Mouse (Mus musculus) hindbrain, embryonic 14.5 days (tissue): ENCODE data around the gene Dph5. TPM values are rescaled to one million over a fixed set of nuclear protein-coding genes. Genes with fewer than 3 reads are reported as not detected.
"Not testable (repeated sequence)": the region's sequence is repeated elsewhere in the genome, so short reads cannot be mapped to it uniquely, and the experiment has no call there.

Experiments
- ATAC-seq: fragments of 200-750 bp; cut with Nextera tagmentation; 2 replicates; pipeline ENCODE4 v1.8.0; 2017; ENCODE audit warnings: moderate number of reproducible peaks, mild to moderate bottlenecking, moderate TSS enrichment, moderate library complexity; ENCODE audit not compliant: low FRiP score
- DNase-seq: peaks from one replicate; pipeline ENCODE4 v3.0.0-alpha.2; 2015; ENCODE audit warnings: low spot score
- H3K27ac ChIP-seq: fragments of 300-500 bp; sonication (generic); 2 replicates; pipeline ENCODE4 v1.5.1; 2014; ENCODE audit warnings: mild to moderate bottlenecking, moderate library complexity
- H3K27me3 ChIP-seq: fragments of 300-500 bp; sonication (generic); 2 replicates; pipeline ENCODE4 v1.6.1; 2014; ENCODE audit warnings: mild to moderate bottlenecking, low read length, mixed read lengths; ENCODE audit not compliant: control insufficient read depth, insufficient read depth
- H3K36me3 ChIP-seq: fragments of 300-500 bp; sonication (generic); replicated peaks from 2 replicates; pipeline ENCODE4 v1.6.1; 2014; ENCODE audit not compliant: control insufficient read depth, insufficient read depth
- H3K4me1 ChIP-seq: fragments of 300-500 bp; sonication (generic); replicated peaks from 2 replicates; pipeline ENCODE4 v1.6.1; 2014; ENCODE audit warnings: antibody characterized with exemption, low read length, mixed read lengths; ENCODE audit not compliant: control insufficient read depth, insufficient read depth
- H3K4me2 ChIP-seq: fragments of 300-500 bp; sonication (generic); replicated peaks from 2 replicates; pipeline ENCODE4 v1.6.1; 2014; ENCODE audit warnings: mild to moderate bottlenecking, moderate library complexity
- H3K4me3 ChIP-seq: fragments of 300-500 bp; sonication (generic); replicated peaks from 2 replicates; pipeline ENCODE4 v1.5.1; 2014; ENCODE audit warnings: mild to moderate bottlenecking, low read length
- H3K9ac ChIP-seq: fragments of 300-500 bp; sonication (generic); 2 replicates; pipeline ENCODE4 v1.6.1; 2014
- H3K9me3 ChIP-seq: fragments of 300-500 bp; sonication (generic); 2 replicates; pipeline ENCODE4 v1.6.1; 2016; ENCODE audit warnings: low read length; ENCODE audit not compliant: control insufficient read depth
- WGBS: fragments of 180-500 bp; shearing (Covaris S2); extraction: QIAGEN DNeasy Blood & Tissue Kit; methylation state at CpG from one replicate; pipeline ENCODE4 v1.1.7; 2014; 5-methylcytosine and 5-hydroxymethylcytosine counted together
- polyA plus RNA-seq: library from polyadenylated mRNA; unstranded; fragments of >200 nt; fragmentation: Nextera tagmentation; extraction: Ambion mirVana; gene quantifications from 2 replicates; pipeline ENCODE4 v1.2.1, GENCODE M21; 2014

Dph5 gene
- polyA plus RNA-seq, 1 experiment from 2014 or later: 25.0 TPM

DNA sequence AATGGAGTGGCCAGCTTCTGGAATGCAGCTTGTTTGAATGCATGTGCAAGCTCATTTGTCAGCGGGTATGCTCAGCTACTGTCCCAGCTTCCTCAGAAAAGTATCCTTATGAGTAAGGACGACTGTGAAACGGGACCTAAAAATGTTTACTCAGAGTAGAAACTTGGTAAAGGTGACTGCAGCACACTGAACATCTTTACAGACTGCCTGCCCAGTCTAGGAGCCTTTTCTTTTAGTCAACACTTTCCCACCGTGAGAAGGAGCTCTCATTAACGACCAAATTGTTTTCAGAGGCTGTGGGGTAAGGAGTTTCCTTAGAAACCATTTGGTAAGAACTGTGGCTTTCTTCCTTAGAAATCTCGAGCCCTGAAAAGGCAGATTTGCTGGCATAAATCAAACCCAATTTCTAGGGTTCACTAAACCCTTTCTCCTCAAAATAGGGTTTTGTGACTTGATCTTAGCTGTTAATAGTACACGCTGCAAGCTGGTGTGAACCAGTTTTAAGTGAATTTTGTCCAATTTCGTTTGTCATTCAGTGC, 31.1 kb upstream of the Dph5 start:
- Histone ChIP-seq H3K4me3 (no peak overlapping the region), H3K36me3 (no peaks in the 10 kb centered on the region), H3K9me3 (no peaks in the 10 kb centered on the region), H3K27me3 (no peaks in the 10 kb centered on the region), H3K27ac (peak overlapping the region; percentile 56; the same call in 1 of the 2 replicates), H3K4me2 (no peak overlapping the region), H3K4me1 (no peaks in the 10 kb centered on the region), H3K9ac (no peak overlapping the region)
- 13% methylated on average over 8 of the region's 8 CpGs for WGBS
- DNase-seq: peak; percentile 36
- ATAC-seq: peak; percentile 58; the same call in 1 of the 2 replicates

DNA sequence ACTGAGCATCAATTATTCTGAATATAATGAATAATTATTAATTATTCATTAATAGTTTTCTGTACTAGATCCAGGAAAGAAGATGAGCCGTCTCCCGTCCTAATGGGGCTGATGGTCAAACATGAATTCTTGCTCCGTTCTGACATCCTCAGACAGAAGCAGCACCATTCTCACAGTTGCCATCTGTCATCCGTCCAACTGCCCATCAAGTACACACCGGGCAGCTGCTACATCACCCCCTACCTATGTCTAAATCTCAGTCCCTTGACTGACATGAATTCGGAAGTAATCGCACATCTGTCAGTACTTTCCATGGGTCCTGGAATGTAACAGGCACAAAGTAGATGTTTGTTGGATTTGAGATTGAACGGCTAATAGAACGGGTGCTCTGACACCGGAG, 30.2 kb upstream of the Dph5 start:
- H3K4me1 ChIP-seq: no peaks in the 10 kb centered on the region
- no peaks in the 10 kb centered on the region for H3K9me3 ChIP-seq
- H3K9ac ChIP-seq: no peak overlapping the region
- no peaks in the 10 kb centered on the region for H3K36me3 ChIP-seq
- H3K4me3 ChIP-seq: no peak overlapping the region
- H3K4me2 ChIP-seq: no peak overlapping the region
- no peaks in the 10 kb centered on the region for H3K27me3 ChIP-seq
- 58% methylated on average over 10 of the region's 10 CpGs for WGBS
- H3K27ac ChIP-seq: peak overlapping the region; percentile 56; the same call in 1 of the 2 replicates
- ATAC-seq (no peak), DNase-seq (no peak)

DNA sequence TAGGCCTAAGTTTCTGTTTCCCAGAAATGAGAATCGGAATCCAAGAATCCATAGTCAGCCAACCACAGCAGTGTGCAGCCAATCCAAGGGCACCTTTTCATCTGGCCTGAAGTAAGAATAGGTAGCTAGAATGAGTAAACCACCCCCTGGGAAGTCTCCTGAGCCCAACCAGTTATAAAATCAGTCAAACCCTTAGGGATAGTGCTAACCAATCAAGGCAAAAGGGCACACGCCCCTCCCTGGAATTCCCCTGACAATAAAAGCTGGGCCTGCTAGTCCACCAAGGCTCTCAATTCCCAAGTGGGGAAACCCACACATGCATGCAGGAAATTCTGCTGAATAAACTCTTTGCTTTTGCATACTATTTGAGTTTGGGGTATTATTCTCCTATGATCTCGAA, 28.8 kb upstream of the Dph5 start:
- ATAC-seq (no peak), DNase-seq (no peak)
- Histone ChIP-seq H3K9ac (no peak overlapping the region), H3K4me1 (no peaks in the 10 kb centered on the region), H3K27me3 (no peaks in the 10 kb centered on the region), H3K27ac (no peak overlapping the region), H3K4me3 (no peak overlapping the region), H3K4me2 (no peak overlapping the region), H3K9me3 (no peaks in the 10 kb centered on the region), H3K36me3 (no peaks in the 10 kb centered on the region)
- 85% methylated on average over 3 of the region's 3 CpGs for WGBS

DNA sequence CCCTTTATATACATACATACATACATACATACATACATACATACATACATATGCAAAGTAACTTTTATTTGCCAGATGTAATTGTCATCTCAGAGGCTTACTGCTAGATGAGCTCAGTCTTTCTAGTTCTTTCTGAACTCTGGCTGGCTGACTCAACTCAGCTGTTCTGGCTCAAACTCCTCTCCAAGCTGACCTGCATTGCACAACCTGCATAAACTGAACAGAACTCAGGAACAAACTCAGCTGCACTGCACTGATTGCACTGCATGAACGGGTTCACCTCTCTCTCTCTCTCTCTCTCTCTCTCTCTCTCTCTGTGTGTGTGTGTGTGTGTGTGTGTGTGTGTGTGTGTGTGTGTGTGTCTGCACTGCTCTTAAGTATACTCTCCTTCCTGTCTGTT, 26.9 kb upstream of the Dph5 start:
- H3K9me3 ChIP-seq, H3K27me3 ChIP-seq, H3K4me3 ChIP-seq, H3K36me3 ChIP-seq, DNase-seq, ATAC-seq, H3K4me1 ChIP-seq, H3K4me2 ChIP-seq, H3K27ac ChIP-seq, H3K9ac ChIP-seq: not testable (repeated sequence)
- 78% methylated on average over 1 of the region's 1 CpGs for WGBS

DNA sequence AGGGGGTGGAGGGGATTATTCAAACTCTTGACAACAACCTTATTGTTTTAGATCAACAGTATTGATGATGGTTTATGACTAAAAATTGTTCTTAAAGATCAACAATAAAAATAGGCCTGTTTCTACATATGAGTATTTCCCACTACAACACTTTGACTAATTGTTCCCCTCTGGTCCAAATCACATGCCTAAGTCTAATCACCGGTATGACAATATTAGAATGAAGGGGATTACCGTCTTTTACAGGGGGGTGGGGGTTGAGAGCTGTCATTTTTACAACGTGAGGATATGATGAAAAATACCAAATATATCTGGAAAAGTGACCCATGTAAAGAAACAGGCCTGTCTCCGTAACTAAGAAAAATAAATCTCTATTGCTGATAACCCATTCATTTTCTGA, 24.1 kb upstream of the Dph5 start:
- Histone ChIP-seq H3K4me1 (no peaks in the 10 kb centered on the region), H3K4me2 (no peak overlapping the region), H3K9ac (no peak overlapping the region), H3K27me3 (no peaks in the 10 kb centered on the region), H3K9me3 (no peaks in the 10 kb centered on the region), H3K27ac (no peak overlapping the region), H3K36me3 (no peaks in the 10 kb centered on the region), H3K4me3 (no peak overlapping the region)
- ATAC-seq: no peak
- no peak for DNase-seq
- 81% methylated on average over 4 of the region's 4 CpGs for WGBS

DNA sequence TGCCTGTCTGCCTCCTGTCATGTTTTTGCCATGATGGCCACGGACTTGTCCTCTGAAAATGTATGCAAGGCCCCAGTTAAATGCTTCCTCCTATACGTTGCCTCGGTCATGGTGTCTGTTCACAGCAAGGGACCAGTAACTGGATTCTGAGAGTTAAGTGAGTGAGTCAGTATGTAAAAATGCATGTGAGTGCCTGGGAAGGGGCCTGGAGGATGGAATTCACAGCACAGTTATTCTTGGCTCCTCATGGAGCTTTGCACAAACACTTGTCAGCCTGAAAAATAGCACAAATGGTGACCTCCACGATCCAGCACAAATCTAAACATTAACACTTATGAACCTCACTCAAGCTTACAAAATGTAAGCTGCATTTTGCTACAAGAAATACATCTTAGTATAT, 20.5 kb upstream of the Dph5 start:
- ATAC-seq (no peak), DNase-seq (no peak)
- Histone ChIP-seq H3K27me3 (no peaks in the 10 kb centered on the region), H3K9ac (no peak overlapping the region), H3K27ac (no peak overlapping the region), H3K4me1 (no peaks in the 10 kb centered on the region), H3K36me3 (no peaks in the 10 kb centered on the region), H3K9me3 (no peaks in the 10 kb centered on the region), H3K4me3 (no peak overlapping the region), H3K4me2 (no peak overlapping the region)
- WGBS: 75% methylated on average over 4 of the region's 4 CpGs

DNA sequence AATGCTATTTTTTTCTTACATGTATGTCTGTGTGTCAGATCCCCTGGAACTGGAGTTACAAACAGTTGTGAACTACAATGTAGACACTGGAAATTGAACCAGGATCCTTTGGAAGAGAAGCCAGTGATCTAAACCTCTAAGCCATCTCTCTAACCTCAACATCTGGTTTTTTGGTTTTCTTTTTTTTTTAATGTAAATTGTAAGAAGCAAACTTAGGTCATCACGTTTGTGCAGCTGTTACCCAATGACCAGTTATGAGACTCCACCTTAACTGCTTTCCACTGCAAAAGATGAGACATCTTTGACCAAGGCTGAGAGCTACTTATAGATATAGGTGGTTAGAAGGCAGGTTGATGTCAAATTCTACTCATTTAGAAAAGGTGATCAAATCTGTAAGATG, 19.7 kb upstream of the Dph5 start:
- ATAC-seq: no peak
- H3K9ac ChIP-seq: no peak overlapping the region
- no peak overlapping the region for H3K4me3 ChIP-seq
- H3K27ac ChIP-seq: no peak overlapping the region
- DNase-seq: no peak
- no peaks in the 10 kb centered on the region for H3K36me3 ChIP-seq
- no peaks in the 10 kb centered on the region for H3K9me3 ChIP-seq
- H3K27me3 ChIP-seq: no peaks in the 10 kb centered on the region
- no peak overlapping the region for H3K4me2 ChIP-seq
- H3K4me1 ChIP-seq: no peaks in the 10 kb centered on the region
- 82% methylated on average over 1 of the region's 1 CpGs for WGBS

DNA sequence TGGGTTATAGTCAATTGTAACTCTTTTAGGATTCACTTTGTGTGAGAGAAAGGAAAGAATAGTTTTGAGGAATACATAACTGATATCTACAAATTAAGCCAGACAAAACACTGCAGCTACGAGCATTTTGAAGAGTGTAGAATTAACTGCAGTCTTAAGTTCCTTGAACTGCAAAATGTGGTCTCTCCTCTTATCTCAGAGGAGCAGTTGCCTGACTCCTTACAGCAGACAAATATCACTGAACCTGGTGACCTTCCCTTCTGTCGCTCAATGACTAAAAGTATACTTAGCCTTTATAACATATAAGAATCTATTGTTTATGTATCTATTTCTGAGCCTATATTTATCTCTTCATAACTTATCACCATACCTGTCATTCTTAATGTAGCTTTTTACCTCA, 18.3 kb upstream of the Dph5 start:
- Histone ChIP-seq H3K4me3 (no peak overlapping the region), H3K9me3 (no peaks in the 10 kb centered on the region), H3K27ac (no peak overlapping the region), H3K36me3 (no peaks in the 10 kb centered on the region), H3K9ac (no peak overlapping the region), H3K4me2 (no peak overlapping the region), H3K27me3 (no peaks in the 10 kb centered on the region), H3K4me1 (no peaks in the 10 kb centered on the region)
- DNase-seq: no peak
- ATAC-seq: no peak
- WGBS: 87% methylated on average over 2 of the region's 2 CpGs

DNA sequence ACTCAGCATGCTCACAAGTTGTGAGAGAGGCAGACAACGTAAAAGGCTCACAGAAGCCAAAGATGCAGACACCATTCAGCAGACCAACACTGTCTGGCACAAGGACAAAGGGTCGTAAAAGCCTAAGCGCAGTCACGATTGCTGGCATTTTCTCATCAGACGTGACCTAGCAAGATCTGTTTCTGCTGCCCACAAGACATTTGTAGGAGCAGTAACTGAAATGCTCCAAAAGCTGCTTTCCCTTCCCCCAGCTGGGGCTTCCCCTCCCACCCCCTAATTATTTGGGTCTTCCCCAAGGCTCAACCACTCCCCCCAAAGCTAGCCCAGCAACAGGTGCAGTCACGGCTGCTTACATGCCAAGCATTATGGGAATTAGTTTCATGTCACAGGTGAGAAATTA, 12.1 kb upstream of the Dph5 start:
- no peaks in the 10 kb centered on the region for H3K4me1 ChIP-seq
- WGBS: 55% methylated on average over 6 of the region's 6 CpGs
- H3K9me3 ChIP-seq: no peaks in the 10 kb centered on the region; the same call in 1 of the 2 replicates
- ATAC-seq (no peak), DNase-seq (no peak)
- H3K4me3 ChIP-seq: no peak overlapping the region
- H3K27me3 ChIP-seq: no peaks in the 10 kb centered on the region
- no peak overlapping the region for H3K9ac ChIP-seq
- H3K4me2 ChIP-seq: no peak overlapping the region
- no peaks in the 10 kb centered on the region for H3K36me3 ChIP-seq
- no peak overlapping the region for H3K27ac ChIP-seq

DNA sequence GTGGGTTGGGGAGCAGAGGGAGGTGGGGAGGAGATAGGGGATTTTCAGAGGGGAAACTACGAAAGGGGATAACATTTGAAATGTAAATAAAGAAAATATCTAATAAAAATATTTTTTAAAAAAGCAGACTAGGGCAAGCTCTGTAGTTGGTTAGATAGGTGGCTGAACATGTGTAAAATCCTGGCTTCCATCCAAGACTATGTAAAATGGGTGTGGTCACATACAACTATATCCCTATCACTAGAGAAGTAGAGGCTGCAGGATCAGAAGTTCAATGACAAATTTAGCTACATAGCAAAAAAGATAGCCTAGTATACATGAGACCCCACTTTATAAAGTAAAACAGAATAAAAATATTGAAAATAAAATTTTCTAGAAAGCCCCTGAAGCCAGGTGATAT, 10.5 kb upstream of the Dph5 start:
- H3K9ac ChIP-seq: no peak overlapping the region
- no peaks in the 10 kb centered on the region for H3K27me3 ChIP-seq
- no peak for ATAC-seq
- H3K4me3 ChIP-seq: no peak overlapping the region
- no peak overlapping the region for H3K4me2 ChIP-seq
- DNase-seq: no peak
- no peak overlapping the region for H3K27ac ChIP-seq
- no peaks in the 10 kb centered on the region for H3K4me1 ChIP-seq
- 97% methylated on average over 1 of the region's 1 CpGs for WGBS
- no peaks in the 10 kb centered on the region; the same call in 1 of the 2 replicates for H3K9me3 ChIP-seq
- H3K36me3 ChIP-seq: no peaks in the 10 kb centered on the region
